Mouse (Mus musculus): ENCODE results near the gene Fkbp10.

The Fkbp10 gene

GRCm38 (mm10) chr11:100414914-100415822 is at the start of gene Fkbp10:
Fkbp10 (plus strand) TSS chr11:100415697.
- DNase-seq = no peak

- DNase-seq = no peak
These were observed 46.4 kb upstream of the Fkbp10 start for GRCm38 (mm10) chr11:100369145-100369544.

- DNase-seq = no peak
These were observed 45.7 kb upstream of the Fkbp10 start for GRCm38 (mm10) chr11:100369822-100370221.

GRCm38 (mm10) chr11:100371981-100372558 is 43.4 kb upstream of the Fkbp10 start:
- no peak for DNase-seq

GRCm38 (mm10) chr11:100375127-100375526 is 40.4 kb upstream of the Fkbp10 start:
- no peak for DNase-seq

GRCm38 (mm10) chr11:100376005-100376404 is 39.5 kb upstream of the Fkbp10 start:
- no peak for DNase-seq

GRCm38 (mm10) chr11:100376746-100377389 is 38.6 kb upstream of the Fkbp10 start:
- DNase-seq = no peak

GRCm38 (mm10) chr11:100377989-100378388 is 37.5 kb upstream of the Fkbp10 start:
- DNase-seq = no peak

- DNase-seq = no peak
These were observed 37.1 kb upstream of the Fkbp10 start for GRCm38 (mm10) chr11:100378446-100378845.

GRCm38 (mm10) chr11:100379311-100379710 is 36.2 kb upstream of the Fkbp10 start:
- DNase-seq = no peak

GRCm38 (mm10) chr11:100382682-100383081 is 32.8 kb upstream of the Fkbp10 start:
- DNase-seq = no peak

GRCm38 (mm10) chr11:100385016-100385415 is 30.5 kb upstream of the Fkbp10 start:
- no peak for DNase-seq

- peak; percentile 64 for DNase-seq
These were observed 28.9 kb upstream of the Fkbp10 start for GRCm38 (mm10) chr11:100386586-100386985.

GRCm38 (mm10) chr11:100387111-100387510 is 28.4 kb upstream of the Fkbp10 start:
- no peak for DNase-seq

GRCm38 (mm10) chr11:100387589-100388375 is 27.7 kb upstream of the Fkbp10 start:
- DNase-seq = peak; percentile 63

GRCm38 (mm10) chr11:100388588-100388987 is 26.9 kb upstream of the Fkbp10 start:
- peak; percentile 88 for DNase-seq

- peak; percentile 62 for DNase-seq
These were observed 25.5 kb upstream of the Fkbp10 start for GRCm38 (mm10) chr11:100389931-100390445.

- DNase-seq = peak; percentile 71
These were observed 24.2 kb upstream of the Fkbp10 start for GRCm38 (mm10) chr11:100391081-100391883.

GRCm38 (mm10) chr11:100391884-100392345 is 23.6 kb upstream of the Fkbp10 start:
- no peak for DNase-seq

- DNase-seq = no peak
These were observed 22.5 kb upstream of the Fkbp10 start for GRCm38 (mm10) chr11:100392958-100393357.

- DNase-seq = no peak
These were observed 21.8 kb upstream of the Fkbp10 start for GRCm38 (mm10) chr11:100393733-100394132.
